Mouse (Mus musculus) ovary, adult 18-20 months (tissue): ENCODE data around the gene Laptm4a.

Experiments
- DNase-seq: peaks from one replicate; pipeline ENCODE4 v3.0.0; 2022; ENCODE audit warnings: low spot score, mixed read lengths

The Laptm4a gene

DNA sequence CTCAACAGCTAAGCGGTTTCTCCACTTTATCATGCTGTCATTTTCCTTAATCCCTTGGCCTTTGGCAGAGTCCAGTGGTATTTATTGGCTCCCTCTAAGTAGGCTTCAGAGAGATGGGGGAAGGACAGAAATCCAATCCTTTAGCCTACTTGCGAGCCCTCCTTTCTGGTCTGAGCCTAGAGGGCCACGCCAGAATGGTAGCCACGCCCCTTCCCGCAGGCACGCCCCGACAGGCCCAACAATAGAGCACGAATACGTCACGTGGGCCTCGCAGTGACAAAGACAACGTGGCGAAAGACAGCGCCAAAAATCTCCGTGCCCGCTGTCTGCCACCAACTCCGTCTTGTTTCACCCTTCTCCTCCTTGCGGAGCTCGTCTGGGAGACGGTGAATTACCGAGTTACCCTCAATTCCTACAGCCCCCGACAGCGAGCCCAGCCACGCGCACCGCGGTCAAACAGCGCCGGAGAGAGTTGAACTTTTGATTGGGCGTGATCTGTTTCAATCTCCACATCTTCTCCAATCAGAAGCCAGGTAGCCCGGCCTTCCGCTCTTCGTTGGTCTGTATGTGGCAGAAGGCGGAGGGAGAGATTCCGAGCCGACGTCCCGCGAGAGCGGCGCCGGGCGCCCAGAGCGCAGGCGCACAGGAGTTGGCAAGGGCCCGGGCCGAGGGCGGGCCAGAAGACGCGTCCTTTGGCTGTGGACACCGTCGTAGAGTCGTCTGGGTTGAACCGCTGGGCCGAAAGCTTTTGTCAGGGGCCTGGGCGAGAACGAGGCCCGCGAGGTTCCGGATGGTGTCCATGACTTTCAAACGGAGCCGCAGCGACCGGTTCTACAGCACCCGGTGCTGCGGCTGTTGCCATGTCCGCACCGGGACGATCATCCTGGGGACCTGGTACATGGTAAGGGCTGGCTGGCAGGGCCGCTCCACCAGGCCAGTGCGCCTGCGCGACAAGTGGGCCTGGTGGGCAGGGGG is at the start of gene Laptm4a:
Gene Laptm4a, plus strand, starts transcription at position 271 of the 975 bp plus-strand sequence.
- DNase-seq, result peak; percentile 99

DNA sequence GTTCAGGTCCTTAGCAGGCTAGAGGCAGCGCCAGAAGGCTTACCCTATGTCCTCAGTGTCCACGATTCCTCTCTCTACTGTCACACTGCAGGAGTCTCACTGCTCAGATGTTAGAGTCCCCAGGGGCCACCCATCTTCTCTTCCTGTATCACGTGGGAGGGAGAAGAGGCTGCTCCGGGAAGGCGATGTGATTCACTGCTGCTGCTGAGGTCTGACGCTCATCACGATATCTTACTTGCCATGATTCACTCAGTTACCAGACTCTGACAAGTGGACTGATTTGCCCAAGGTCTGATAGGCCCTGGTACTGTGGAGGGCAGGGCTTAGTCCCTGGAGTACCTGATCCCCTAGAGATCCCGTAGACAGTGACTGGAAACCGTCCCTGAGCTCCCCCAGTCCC is 45.9 kb upstream of the Laptm4a start:
- DNase-seq, result no peak

GRCm38 (mm10) chr12:8876865-8877264 is 44.6 kb upstream of the Laptm4a start:
- no peak for DNase-seq

DNA sequence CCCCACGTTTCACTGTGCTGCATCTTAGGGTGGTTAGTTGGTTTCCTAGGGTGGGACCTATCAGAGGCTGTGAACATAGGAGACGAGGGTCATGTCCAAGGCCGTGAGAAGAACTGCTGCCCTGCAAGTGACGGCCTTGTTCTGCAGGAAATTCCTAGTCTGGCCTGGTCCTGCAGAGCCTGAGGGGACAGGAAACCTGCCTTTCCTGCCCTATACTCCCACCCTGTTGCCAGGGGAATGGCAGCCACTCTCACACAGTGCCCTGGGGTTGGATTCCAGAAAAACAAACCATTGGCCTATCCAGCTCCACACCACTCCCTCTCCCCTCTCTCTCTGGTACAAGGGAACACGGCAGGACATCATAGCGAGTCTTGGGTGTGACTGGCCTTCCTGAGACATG is 44.1 kb upstream of the Laptm4a start:
- DNase-seq, result no peak

- no peak for DNase-seq
Measured at GRCm38 (mm10) chr12:8878752-8879151, 42.7 kb upstream of the Laptm4a start.

- DNase-seq, result no peak
Measured at GRCm38 (mm10) chr12:8879389-8879788, 42.1 kb upstream of the Laptm4a start.

- no peak for DNase-seq
Measured at GRCm38 (mm10) chr12:8881736-8882135, 39.7 kb upstream of the Laptm4a start.

DNA sequence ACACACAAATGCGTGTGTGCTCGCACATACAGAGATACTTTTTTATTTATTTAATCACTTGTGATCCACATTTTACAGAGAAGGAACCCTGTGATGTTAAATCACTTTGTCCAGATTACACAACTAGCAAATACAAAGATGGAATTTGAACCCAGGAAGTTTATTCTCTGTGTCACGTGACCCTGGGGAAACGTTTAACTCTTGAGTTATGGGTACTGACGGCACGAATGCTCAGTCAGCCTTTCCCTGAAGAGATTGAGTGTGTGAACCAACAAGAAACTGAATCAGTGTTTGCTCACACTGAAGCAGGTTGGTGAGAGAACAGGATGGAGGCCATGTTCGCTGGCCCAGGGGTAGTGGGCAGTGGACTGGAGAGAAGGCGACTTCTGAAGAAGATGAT is 39.1 kb upstream of the Laptm4a start:
- no peak for DNase-seq

DNA sequence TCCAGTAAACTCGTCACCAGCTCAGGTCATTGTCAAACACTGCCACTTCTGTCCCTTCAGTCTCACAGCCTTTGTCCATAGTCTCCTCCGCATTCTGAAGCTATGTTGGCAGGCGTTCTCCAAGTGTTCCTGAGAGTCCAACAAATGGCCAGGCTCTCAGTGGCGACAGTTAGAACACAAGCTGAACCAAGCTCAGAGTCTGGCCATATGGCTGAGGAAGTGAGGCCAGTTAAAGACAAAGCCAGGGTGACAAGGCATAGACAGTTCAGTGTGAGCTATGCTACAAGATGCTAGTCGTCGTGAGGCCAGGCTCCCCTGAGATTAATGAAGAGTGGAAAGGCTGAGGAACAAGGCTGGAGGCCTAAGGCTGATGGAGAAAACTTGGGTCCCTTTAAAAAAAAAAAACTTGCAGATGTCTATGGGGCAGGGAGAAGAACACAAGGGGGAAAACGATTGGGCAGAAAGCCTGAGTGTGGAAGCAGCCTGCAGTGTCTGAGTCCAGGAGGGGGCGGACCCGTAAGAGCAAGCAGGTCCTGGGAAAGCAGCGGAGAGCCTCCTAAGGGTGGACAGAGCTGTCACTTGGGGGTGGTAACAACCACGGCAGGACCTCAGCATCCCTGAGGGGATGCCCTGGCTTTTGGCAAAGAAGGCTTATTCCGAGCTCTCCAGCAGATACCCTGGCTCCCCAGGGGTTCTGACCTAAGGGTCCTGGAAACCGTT is 36.9 kb upstream of the Laptm4a start:
- DNase-seq, result no peak

DNA sequence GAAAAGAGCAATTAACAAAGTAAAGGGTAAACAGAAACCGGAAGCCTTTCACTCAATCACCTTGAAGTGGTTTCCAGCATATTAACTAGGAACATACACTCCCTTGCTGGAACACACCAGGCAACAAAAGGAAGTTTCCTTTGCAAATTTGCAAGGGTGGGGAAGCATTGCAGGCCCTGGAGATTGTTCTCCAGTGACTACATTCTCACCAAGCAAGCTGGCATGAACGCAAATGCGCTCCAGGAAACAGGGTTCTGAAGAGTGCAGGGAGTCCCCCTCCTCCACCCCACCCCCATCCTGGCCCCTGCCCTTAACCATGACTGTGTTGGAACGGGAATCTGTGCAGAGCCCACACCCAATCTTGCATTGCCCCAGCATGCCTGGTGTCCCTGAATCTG is 36.3 kb upstream of the Laptm4a start:
- DNase-seq, result no peak

DNA sequence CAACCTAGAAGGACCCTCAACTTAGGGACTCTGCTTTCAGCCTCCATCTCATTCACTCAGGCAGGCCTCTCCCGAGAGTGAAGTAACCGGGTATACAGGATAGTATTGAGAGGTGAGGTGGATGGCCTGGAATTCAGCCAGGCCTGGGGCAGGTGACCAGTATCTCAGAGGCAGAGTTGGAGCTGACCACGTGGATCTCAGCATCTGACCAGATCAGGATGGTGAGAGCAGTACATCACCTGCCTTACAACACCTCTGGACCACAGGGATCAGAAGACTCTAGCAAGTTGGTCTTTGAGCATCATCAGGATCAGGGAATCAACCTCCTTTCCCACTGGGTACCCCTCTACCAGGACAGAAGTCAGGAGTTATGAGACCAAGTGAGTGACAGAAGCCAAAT is 35.5 kb upstream of the Laptm4a start:
- no peak for DNase-seq

- no peak for DNase-seq
Measured at GRCm38 (mm10) chr12:8888445-8888844, 33.0 kb upstream of the Laptm4a start.

DNA sequence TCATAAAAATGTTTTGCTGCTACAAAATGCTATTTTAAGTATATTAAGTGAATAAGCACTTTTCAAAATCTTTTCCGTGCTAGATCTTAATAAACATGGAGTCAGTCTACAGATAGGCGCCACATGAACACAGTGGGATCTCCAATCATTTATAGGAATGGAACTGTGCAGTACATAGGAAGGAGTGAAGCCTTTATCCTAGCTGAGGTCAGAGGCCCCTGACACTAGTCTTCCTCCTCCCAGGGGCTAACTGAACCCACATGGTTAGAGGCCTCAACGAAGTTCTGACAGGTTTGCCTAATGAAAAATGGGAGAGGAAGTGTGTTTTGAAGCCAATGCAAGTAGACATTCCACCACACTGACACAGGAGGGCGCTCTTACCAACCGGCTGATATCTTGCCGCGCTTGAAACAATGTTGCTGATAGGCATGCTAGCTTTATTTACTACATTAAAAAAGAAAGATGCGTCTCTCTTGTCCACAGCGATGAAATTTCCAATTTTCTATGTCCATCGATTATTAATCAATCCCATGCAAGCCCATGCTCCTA is 32.3 kb upstream of the Laptm4a start:
- no peak for DNase-seq

GRCm38 (mm10) chr12:8892876-8893532 is 28.5 kb upstream of the Laptm4a start:
- DNase-seq, result no peak

DNA sequence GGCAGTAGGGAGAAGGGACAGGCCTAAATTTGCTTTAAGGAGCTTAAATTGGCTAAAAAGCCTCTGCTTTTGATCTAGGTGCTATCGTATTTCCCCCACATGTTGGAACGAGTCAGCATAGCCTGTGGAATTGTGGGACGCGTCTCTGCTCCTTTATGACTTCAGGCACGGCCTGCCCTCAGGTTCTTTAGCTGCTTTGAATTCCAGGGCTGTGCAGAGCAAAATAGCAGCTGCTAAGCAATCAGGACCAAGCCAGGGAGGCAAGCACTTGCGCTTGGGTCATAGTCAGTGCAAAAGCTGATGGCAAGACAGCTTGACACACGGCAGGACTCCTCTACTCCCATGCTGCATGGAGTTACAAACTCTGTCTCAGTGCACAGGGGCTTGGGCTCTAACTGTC is 24.3 kb upstream of the Laptm4a start:
- DNase-seq, result no peak

- DNase-seq, result no peak
Measured at GRCm38 (mm10) chr12:8898879-8899785, 22.3 kb upstream of the Laptm4a start.

DNA sequence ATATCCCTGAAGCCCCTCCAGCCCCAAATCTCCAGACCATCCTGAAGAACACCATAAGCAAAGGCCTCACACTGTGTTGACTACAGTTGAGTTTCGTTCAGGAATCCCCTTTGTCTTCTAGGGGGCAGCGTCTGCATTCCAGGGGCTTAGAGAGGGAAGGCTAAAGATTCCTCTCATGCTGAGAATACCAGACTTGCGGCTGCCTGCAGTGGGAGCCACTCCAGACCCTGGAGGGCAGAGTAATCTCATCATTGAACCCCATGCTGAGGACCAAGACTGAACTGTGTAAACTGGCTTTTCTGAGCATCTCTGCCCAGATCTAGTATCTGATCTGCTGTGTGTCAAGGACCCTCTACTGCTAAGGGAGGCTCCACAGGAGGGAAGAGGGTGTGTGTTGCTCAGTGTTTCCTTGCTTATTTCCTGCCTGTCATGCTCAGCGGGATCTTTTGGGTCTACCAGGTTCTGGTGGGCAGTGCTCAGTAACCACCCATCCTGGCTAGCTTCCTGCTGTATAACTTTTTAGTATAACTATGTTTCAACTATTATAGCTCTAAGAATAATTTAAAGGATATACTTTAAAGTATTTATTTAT is 21.3 kb upstream of the Laptm4a start:
- DNase-seq, result no peak

DNA sequence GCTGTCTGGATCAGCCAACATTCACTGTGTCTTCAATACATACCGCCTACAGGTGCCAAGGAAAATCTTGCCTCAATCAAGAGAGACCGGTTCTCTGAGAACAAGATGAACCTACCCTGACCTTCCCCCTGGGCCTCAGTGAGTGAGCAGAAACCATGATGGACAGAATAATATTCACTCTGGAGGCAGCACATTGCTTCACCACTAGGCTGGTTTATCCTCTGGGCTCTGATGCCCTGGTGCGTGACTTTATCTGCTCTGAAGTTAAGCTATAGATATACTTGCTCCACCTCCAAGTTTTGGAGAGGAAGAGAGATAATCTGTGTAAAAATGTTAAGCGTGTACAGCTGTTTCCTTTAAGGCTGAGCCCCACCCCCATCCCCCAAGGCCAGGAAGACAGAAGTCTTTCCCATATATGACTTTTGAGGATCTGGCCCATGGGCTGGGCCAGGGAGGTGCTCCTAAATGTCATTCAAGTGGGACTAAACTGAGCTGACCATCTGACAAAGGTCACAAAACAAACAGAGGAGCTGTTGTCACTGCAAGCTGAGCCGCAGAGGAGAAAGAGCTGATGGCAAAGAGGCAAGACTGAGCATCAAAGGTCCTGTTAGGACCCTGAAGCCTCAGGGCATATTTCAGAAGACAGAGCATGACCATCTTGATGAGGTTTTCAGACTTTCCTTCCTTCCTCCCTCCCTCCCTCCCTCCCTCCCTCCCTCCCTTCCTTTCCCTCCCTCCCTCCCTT is 20.4 kb upstream of the Laptm4a start:
- DNase-seq, result no peak

- no peak for DNase-seq
Measured at GRCm38 (mm10) chr12:8901934-8902333, 19.5 kb upstream of the Laptm4a start.

- DNase-seq, result no peak
Measured at GRCm38 (mm10) chr12:8902479-8902878, 19.0 kb upstream of the Laptm4a start.
